Mouse (Mus musculus) mouse trophoblast stem cell (cell line): Measurements from ENCODE around the gene Stat5b.
"Not testable (repeated sequence)": the region's sequence is repeated elsewhere in the genome, so short reads cannot be mapped to it uniquely, and the experiment has no call there.

ENCODE experiments used
- in situ Hi-C, 2 experiments: fragments of 300-500 bp; cut with MseI, MboI; formaldehyde crosslinking; loops; 2 replicates in 1 of 2; 3 replicates in 1 of 2; pipeline ENCODE4 v1.15.1; 2025

The Stat5b gene

DNA sequence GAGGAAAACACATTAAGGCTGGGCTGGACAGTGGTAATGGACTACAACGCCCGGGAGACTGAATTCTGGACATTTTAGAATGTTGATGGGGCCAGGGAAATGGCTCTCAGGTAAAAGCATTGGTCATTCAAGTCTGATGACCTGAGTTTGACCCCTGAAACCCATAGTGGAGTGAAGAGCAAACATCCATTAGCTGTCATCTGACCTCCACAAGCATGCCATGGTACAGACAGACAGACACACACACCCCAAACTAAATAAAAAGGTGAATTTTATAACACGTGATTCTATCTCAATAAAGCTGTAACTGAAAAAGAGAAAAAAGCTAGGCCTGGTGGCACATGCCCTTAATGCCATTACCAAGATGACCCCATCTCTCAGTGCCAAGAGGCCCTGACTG is 34.2 kb downstream of the Stat5b start:
- in situ Hi-C loops: no loop called here

- in situ Hi-C loops: no loop called here
Measured at GRCm38 (mm10) chr11:100814498-100814897, 36.0 kb downstream of the Stat5b start.

DNA sequence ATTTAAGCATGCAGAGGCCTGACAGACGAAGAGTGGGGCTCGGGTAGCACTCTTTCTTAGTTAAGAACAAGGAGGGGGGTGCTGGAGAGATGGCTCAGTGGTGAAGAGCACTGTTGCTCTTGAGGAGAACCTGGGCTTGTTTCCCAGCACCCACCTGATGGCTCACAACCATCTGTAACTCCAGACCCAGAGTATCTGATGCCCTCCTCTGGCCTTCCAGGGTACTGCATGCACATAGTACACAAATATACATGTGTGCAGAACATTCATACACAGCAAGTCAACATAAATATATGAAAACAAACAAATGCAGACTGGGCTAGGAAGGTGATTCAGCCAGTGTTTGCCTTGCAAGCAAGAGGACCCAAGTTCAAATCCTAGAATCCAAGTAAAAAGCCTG is 39.4 kb downstream of the Stat5b start:
- in situ Hi-C loops: no loop called here

- in situ Hi-C loops: no loop called here
Measured at GRCm38 (mm10) chr11:100810516-100810915, 40.0 kb downstream of the Stat5b start.

GRCm38 (mm10) chr11:100806380-100807305 is 43.9 kb downstream of the Stat5b start:
- in situ Hi-C loops: no loop called here

- in situ Hi-C loops: no loop called here
Measured at GRCm38 (mm10) chr11:100805535-100805934, 45.0 kb downstream of the Stat5b start.

DNA sequence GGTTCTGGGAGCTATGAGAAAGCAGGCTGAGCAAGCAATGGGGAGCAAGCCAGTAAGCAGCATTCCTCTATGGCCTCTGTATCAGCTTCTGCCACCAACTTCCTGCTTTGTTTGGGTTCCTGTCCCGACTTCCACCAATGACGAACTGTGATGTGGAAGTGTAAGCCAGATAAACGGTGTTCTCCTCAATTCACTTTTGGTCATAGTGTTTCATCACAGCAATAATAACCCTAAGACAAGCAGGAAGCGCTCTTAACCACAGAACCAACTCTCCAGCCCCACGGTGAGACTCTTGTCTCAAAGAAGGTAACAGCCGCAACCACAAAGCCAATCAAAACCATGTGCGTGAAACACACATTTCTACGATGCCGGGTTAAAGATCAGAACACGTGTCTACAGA is 46.1 kb downstream of the Stat5b start:
- in situ Hi-C loops: no loop called here

DNA sequence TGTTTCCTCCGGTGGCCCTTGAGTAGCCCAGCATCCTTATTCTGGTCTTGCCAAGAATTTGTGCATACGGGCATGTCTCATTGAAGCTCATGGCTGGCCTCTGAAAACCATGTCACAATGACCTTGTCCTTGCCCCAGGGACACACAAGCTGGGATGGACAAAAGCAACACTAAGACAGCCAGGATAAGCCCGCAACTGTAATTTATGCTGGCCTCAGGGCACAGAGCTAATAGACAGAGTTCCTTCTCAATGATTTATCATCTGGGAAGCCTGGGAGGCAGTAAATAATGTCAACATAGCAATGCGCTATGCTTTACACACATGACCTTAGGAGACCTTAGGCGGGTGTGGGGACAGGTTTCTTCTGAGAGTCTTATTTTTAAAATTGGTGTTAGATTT is 51.1 kb downstream of the Stat5b start:
- in situ Hi-C loops: no loop called here

GRCm38 (mm10) chr11:100796585-100796984 is 53.9 kb downstream of the Stat5b start:
- in situ Hi-C loops: no loop called here

DNA sequence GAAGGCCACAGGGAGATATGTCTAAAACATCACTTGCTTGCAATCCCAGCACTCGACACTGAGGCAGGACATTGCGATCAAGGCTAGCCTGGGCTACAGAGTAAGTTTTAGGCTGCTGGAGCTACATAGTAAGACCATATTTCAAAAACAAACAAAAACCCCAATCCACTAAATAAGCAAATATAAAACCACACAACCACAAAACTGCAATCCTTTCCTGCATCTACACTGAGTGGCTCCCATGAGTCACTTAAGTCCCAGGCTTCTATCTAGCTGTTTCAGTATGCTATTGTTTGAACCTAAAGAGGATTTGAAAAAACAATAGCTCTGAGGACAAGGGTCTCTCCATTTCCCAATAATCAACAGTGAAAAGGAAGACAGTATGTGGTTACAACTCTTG is 55.1 kb downstream of the Stat5b start:
- in situ Hi-C loops: no loop called here

- in situ Hi-C loops: no loop called here
Measured at GRCm38 (mm10) chr11:100791457-100792049, 59.0 kb downstream of the Stat5b start.

DNA sequence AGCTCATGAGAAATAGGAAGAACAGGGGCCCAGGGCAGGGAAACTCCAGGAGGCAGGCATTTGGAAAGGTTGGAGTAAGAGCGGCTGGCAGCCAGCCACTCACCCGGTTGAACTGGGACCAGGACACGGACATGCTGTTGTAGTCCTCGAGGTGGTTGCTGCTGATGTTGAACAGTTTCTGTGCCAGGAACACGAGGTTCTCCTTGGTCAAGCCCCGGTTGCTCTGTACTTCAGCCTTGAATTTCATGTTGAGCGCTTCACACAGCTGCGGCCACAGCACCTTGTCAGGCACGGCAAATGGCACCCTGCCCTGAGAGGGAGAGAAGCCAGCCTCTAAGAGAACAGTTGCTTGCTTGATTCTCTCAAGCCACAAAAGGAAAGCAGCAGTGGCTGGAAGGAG is 59.9 kb downstream of the Stat5b start:
- in situ Hi-C loops: not testable (repeated sequence)

DNA sequence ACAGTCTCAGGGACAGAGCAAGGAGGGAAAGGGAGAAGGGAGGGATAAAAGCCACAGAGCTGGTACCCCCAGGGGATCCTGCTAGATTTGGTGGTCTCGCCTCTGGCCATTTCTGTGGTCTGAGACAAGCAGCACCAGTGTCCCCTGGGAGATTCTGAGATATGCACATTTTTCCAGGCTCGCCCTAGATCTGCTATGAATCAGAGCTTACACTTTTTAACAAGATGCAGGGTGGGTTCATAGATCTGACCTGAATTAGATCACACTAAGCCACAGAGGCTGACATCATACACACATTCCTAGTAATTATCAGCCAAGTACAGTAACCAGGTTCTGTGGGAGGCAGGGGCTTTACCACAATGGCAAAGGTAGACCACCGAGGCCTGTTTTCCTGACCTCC is 60.8 kb downstream of the Stat5b start:
- in situ Hi-C loops: no loop called here

- in situ Hi-C loops: no loop called here
Measured at GRCm38 (mm10) chr11:100785774-100786173, 64.8 kb downstream of the Stat5b start.

DNA sequence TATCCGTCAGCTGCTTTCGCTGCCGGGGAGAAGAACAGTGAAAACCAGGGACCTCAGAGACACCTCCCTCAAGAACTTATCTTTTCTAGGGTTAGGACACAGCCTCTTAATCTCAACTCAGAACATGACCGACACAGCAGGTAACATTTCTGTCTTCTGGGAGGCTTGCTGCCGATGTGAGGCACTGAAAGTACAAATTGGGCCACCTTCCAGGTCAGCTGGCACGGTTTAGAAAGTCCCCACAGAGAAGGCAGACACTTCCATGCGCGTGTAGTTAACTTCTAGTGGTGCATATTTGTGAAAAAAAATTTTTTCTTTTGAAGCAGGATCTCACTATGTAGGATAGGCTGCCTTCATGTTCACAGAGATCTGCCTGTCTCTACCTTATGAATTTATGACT is 66.2 kb downstream of the Stat5b start:
- in situ Hi-C loops: no loop called here

DNA sequence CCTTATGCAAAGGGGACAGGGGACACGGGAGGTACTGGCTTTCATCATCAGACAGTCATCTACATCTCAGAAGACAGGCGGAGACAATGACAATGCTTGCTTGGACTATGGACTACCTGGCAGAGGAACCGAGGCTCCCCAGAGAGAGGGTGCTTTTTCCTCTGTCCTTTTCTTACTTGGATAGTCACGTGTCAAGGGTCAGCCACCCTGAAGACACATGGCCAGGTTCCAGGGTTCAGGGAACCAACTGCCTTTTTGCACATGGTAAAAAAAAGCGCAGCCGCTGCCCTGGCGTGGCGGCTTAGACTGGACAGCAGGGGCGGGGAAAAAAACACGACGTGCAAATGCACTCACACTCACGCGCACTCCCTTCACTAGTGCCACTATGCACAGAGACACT is 68.0 kb downstream of the Stat5b start:
- in situ Hi-C loops: no loop called here

- in situ Hi-C loops: no loop called here
Measured at GRCm38 (mm10) chr11:100781763-100782475, 68.6 kb downstream of the Stat5b start.

DNA sequence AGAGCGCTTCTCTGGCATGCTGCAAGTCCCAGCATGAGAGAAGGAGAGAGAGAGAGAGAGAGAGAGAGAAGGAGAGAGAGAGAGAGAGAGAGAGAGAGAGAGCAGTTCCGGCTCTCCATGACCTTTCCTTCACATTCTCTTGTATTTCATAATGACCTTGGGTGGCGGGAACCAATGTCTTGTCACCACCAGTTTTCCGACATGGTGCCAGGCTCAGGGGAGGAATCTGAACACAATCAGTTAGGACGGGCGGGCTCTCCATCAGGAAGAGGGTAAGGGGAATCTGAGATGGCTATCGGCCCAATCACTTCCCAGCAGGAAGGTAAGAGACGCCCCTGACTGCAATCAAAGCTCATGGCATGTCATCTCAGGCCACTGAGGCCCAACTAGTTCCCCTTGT is 70.3 kb downstream of the Stat5b start:
- in situ Hi-C loops: no loop called here

GRCm38 (mm10) chr11:100778069-100778468 is 72.5 kb downstream of the Stat5b start:
- in situ Hi-C loops: no loop called here

DNA sequence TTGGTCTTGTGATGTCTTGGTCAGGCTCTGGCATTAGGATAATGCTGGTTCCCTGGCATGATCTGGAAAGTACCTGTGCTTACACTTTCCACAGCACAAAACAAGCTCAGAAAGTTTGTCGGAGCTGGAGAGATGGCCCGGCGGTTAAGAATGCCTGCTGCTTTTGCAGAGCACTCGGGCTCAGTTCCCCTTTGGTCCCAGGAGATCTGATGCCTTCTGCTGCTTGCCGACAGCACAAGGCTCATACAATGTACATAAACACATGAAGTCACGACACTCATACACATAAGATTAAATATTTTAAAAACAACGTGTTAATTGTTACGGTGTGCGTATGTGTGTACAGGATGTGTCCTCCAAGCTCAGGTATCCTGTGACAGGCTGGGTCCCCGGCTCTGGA is 74.6 kb downstream of the Stat5b start:
- in situ Hi-C loops: no loop called here

- in situ Hi-C loops: no loop called here
Measured at GRCm38 (mm10) chr11:100774261-100774660, 76.3 kb downstream of the Stat5b start.

DNA sequence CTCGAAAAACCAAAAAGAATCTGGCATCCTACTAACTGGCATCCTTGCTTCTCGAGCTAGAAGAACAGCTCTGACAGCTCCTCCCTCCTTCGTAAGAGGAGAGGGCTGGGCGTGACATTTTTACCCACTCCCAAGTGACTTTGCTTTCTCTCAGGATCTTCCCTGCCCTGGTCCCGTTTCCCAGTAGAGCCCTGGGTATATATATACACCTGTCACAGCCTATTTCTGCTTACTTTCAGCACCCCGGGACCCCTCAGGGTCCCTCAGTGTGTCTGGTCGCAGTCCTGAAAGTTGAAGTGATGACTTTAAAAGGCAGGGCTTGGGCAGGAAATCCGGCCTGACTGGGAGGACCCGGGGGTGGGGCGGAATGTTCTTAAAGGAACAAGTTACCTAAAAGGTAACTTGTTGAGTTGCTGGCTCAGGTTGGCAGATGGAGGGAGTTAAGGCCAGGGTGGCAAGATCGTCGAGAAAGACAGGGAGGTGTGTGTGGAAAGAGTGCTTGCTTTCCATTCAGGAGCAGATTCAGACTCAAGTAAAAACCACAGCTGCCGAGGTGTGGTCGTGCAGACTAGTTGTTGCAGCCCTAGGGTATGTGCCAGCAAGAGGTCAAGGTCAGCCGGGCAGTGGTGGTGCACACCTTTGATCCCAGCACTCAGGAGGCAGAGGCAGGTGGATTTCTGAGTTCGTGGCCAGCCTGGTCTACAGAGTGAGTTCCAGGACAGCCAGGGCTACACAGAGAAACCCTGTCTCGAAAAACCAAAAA is 79.7 kb downstream of the Stat5b start, which contains the start of gene Ghdc:
Gene Ghdc (minus strand): TSS at position 312 of the 763 bp plus-strand sequence.
- in situ Hi-C loops: no loop called here
